Mouse (Mus musculus) midbrain, postnatal 0 days (tissue): ENCODE measurements around the gene Trhr2. TPM values are rescaled to one million over a fixed set of nuclear protein-coding genes. Genes with fewer than 3 reads are reported as not detected.

Experiments used
- ATAC-seq: fragments of 200-750 bp; cut with Nextera tagmentation; 2 replicates; pipeline ENCODE4 v1.8.0; 2017; ENCODE audit warnings: moderate number of reproducible peaks, mild to moderate bottlenecking, moderate TSS enrichment, moderate library complexity; ENCODE audit not compliant: low FRiP score
- DNase-seq: peaks from one replicate; pipeline ENCODE4 v3.0.0-alpha.2; 2015; ENCODE audit warnings: low spot score
- H3K27ac ChIP-seq: fragments of 300-500 bp; sonication (generic); 2 replicates; pipeline ENCODE4 v1.5.1; 2014; ENCODE audit warnings: low read depth, mild to moderate bottlenecking, low read length, mixed read lengths
- H3K27me3 ChIP-seq: fragments of 300-500 bp; sonication (generic); 2 replicates; pipeline ENCODE4 v1.6.1; 2014; ENCODE audit warnings: low read length, control low read depth, mixed read lengths; ENCODE audit not compliant: insufficient read depth
- H3K36me3 ChIP-seq: fragments of 300-500 bp; sonication (generic); 2 replicates; pipeline ENCODE4 v1.6.1; 2014; ENCODE audit warnings: low read length, control low read depth, mixed read lengths; ENCODE audit not compliant: insufficient read depth
- H3K4me1 ChIP-seq: fragments of 300-500 bp; sonication (generic); 2 replicates; pipeline ENCODE4 v1.6.1; 2014; ENCODE audit warnings: mild to moderate bottlenecking, control low read depth, antibody characterized with exemption, low read length, mixed read lengths; ENCODE audit not compliant: insufficient read depth
- H3K4me2 ChIP-seq: fragments of 300-500 bp; sonication (generic); 2 replicates; pipeline ENCODE4 v1.6.1; 2014; ENCODE audit warnings: low read depth, mild to moderate bottlenecking, low read length, mixed read lengths; ENCODE audit not compliant: poor library complexity, severe bottlenecking
- H3K4me3 ChIP-seq: fragments of 300-500 bp; sonication (generic); 2 replicates; pipeline ENCODE4 v1.5.1; 2014; ENCODE audit warnings: low read depth, mild to moderate bottlenecking, low read length, moderate library complexity
- H3K9ac ChIP-seq: fragments of 300-500 bp; sonication (generic); replicated peaks from 2 replicates; pipeline ENCODE4 v1.6.1; 2014; ENCODE audit warnings: mild to moderate bottlenecking, low read length, moderate library complexity, mixed read lengths; ENCODE audit not compliant: poor library complexity, severe bottlenecking
- H3K9me3 ChIP-seq: fragments of 300-500 bp; sonication (generic); 2 replicates; pipeline ENCODE4 v1.6.1; 2016; ENCODE audit warnings: low read length, control low read depth
- CTCF ChIP-seq: IDR thresholded peaks from 2 replicates; pipeline ENCODE4 v1.5.1; 2016; ENCODE audit warnings: antibody characterized with exemption, mild to moderate bottlenecking
- WGBS: fragments of 180-500 bp; shearing (Covaris S2); extraction: QIAGEN DNeasy Blood & Tissue Kit; methylation state at CpG from one replicate; pipeline ENCODE4 v1.1.7; 2014; 5-methylcytosine and 5-hydroxymethylcytosine counted together
- polyA plus RNA-seq: library from polyadenylated mRNA; unstranded; fragments of >200 nt; fragmentation: Nextera tagmentation; extraction: Ambion mirVana; gene quantifications from 2 replicates; pipeline ENCODE4 v1.2.1, GENCODE M21; 2015
- total RNA-seq: library from RNA; depleted of rRNA; stranded (reverse); fragments of >200 nt; gene quantifications from 2 replicates; pipeline ENCODE4 v1.2.3, GENCODE M21; 2014

Gene Trhr2
- total and polyA plus RNA-seq, 2 experiments from 2014 or later = 0.15 to 0.93 TPM

GRCm38 (mm10) chr8:122357641-122358040 lies 2.9 kb downstream of the Trhr2 start:
- Histone ChIP-seq H3K4me3 (no peak overlapping the region), H3K36me3 (no peaks in the 10 kb centered on the region), H3K4me1 (no peaks in the 10 kb centered on the region), H3K4me2 (no peak overlapping the region), H3K9ac (no peak overlapping the region), H3K27me3 (no peaks in the 10 kb centered on the region), H3K27ac (no peak overlapping the region), H3K9me3 (no peaks in the 10 kb centered on the region)
- ATAC-seq (no peak), DNase-seq (no peak)
- TF ChIP-seq CTCF = no peak
- WGBS = 91% methylated on average over 5 of the region's 5 CpGs

GRCm38 (mm10) chr8:122357202-122357601 lies 3.3 kb downstream of the Trhr2 start:
- no peak overlapping the region for H3K4me3 ChIP-seq
- no peak overlapping the region for H3K4me2 ChIP-seq
- TF ChIP-seq CTCF = no peak
- H3K9ac ChIP-seq = no peak overlapping the region
- H3K4me1 ChIP-seq = no peaks in the 10 kb centered on the region
- H3K9me3 ChIP-seq = no peaks in the 10 kb centered on the region
- no peak overlapping the region for H3K27ac ChIP-seq
- no peaks in the 10 kb centered on the region for H3K36me3 ChIP-seq
- ATAC-seq (no peak), DNase-seq (no peak)
- H3K27me3 ChIP-seq = no peaks in the 10 kb centered on the region
- 59% methylated on average over 11 of the region's 11 CpGs for WGBS

- H3K4me3 ChIP-seq = no peak overlapping the region
- H3K27me3 ChIP-seq = no peaks in the 10 kb centered on the region
- TF ChIP-seq CTCF = no peak
- H3K4me1 ChIP-seq = no peaks in the 10 kb centered on the region
- H3K27ac ChIP-seq = no peak overlapping the region
- no peaks in the 10 kb centered on the region for H3K36me3 ChIP-seq
- no peak for ATAC-seq
- no peak overlapping the region for H3K4me2 ChIP-seq
- WGBS = 71% methylated on average over 9 of the region's 9 CpGs
- DNase-seq = no peak
- H3K9ac ChIP-seq = no peak overlapping the region
- no peaks in the 10 kb centered on the region for H3K9me3 ChIP-seq
Observed at GRCm38 (mm10) chr8:122355642-122356606, 4.6 kb downstream of the Trhr2 start.

- no peak overlapping the region for H3K9ac ChIP-seq
- H3K27ac ChIP-seq = no peak overlapping the region
- no peaks in the 10 kb centered on the region for H3K36me3 ChIP-seq
- TF ChIP-seq CTCF = no peak
- no peaks in the 10 kb centered on the region for H3K9me3 ChIP-seq
- H3K4me2 ChIP-seq = no peak overlapping the region
- 73% methylated on average over 8 of the region's 8 CpGs for WGBS
- H3K4me3 ChIP-seq = no peak overlapping the region
- no peaks in the 10 kb centered on the region for H3K4me1 ChIP-seq
- no peaks in the 10 kb centered on the region for H3K27me3 ChIP-seq
- DNase-seq (no peak), ATAC-seq (no peak)
Observed at GRCm38 (mm10) chr8:122354157-122354556, 6.4 kb downstream of the Trhr2 start.

GRCm38 (mm10) chr8:122350309-122351089 lies 10.0 kb downstream of the Trhr2 start:
- no peaks in the 10 kb centered on the region for H3K27me3 ChIP-seq
- no peak for DNase-seq
- H3K4me3 ChIP-seq = no peak overlapping the region
- no peak overlapping the region for H3K4me2 ChIP-seq
- H3K36me3 ChIP-seq = no peaks in the 10 kb centered on the region
- TF ChIP-seq CTCF = no peak
- ATAC-seq = no peak
- H3K9me3 ChIP-seq = no peaks in the 10 kb centered on the region
- 22% methylated on average over 11 of the region's 11 CpGs for WGBS
- 0 out of 2 replicates have a peak, but pooled peaks cover 3% of the 10 kb centered on the region for H3K4me1 ChIP-seq
- no peak overlapping the region for H3K9ac ChIP-seq
- no peak overlapping the region for H3K27ac ChIP-seq
